Mouse (Mus musculus): ENCODE measurements at regions not wholly inside any gene's neighbourhood (a gene's known extent, or its start where the extent isn't known, plus 50 kb on each side); places are given as distances from the start of the nearest gene placed in this dataset.

DNA sequence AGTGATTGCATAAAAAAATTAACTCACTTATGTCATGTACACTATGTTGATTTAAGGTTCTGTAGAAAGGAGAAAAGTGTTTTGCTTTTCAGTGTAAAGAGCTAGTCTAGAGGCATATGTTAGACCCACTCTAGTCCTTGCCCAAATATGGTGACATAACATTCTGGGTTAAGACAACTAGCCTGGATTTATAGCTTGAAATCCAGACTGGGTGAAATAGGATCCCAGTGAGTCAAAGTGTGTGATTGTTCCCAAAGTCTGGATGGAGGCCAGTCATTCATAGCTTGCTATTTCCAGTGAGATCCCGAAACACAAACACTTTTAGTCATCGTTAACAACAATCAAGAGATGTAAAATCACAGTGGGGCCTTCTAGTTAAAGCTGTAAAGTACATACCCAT is 110.5 kb upstream of the Fn1 start:
- no peak for DNase-seq

DNA sequence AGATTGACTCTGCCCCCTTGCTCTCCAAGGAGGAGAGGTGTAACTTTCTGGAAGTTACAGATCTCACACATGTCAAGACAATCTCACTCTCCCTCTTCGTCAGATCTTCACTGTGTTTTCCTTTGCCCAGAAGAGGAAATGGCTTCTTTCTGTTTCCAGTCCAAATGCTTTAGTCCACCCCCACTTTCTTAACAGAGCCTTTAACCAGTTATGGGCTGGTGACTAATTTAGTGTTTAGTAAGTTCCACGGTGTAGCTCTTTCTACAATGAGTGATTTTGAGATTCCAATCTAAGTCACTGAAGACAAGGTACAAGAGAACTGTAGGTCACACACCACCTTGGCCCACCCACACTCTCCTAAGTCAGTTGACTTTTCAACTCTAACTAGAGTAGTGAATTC is 107.3 kb upstream of the Fn1 start:
- DNase-seq = no peak

DNA sequence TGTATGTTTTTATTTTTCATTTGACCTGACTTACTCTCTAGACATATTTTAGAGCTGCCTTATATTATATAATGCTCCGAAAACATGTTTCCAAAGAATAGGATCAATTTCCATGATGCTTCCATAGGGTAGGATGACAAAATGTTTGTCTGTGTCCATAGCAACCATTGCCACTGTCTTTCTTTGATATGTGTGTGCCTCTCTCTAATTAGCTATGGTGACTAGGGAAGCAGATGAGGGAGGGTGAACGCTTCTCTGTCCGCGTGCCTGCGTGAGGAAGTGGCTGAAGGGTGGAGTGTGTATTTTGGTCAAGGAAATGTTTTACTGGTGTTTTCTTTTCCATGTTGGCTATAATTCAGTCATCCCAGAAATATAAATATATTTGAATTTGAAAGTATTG is 104.2 kb upstream of the Fn1 start:
- no peak for DNase-seq

DNA sequence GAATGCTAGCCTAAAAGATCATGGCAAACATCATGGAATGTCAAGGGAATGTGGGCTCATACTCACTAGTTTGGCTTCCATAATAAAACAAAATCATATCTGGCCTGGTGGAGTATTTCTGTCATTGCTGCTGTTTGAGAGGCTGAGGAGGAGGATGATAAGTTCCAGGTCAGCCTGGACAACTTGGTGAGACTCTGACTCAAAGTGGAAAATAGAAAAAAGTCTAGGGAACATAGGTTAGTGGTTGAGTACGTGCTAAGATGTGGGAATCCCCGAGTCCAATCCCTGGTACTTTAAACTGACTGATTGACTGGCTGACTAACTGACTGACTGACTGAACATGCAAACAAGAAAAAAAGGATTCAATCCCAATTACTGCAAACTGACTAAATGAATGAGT is 103.2 kb upstream of the Fn1 start:
- no peak for DNase-seq

DNA sequence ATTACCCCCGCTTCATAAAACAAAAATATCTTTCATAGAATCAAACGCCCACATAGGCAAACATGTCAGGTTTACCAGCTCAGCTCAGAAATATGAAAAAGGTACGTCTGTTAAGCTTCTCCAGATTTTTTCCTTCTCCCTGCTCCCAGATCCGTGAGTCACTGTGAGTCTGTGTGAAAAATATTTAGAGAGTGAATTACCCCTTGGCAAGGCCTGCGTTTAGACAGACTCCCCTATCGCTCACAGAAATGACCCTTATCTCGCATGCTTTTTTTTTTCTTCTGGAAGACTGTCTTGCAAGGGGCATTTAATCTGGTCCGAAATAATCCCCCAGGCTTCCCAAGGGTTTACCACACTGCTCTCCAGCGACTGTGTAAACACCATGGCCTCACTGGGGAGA is 102.4 kb upstream of the Fn1 start:
- DNase-seq = no peak

DNA sequence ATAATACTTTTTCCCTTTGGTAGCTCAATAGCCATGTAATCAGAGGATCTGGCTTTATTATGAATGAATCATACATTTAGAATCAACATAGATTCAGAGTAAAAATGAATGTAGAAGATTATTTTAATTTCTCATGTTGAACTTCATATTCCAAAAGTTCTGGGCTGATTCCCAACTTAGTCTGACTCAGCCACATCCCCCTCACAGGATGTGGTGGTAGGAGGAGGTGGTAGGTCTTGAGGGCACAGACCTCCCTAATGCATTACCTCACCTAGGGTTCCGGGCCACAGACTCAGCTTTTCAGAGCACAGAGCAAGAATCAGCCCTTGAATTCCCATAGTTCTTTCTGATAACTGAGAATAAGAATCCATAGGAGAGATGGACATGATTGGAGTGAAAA is 99.4 kb upstream of the Fn1 start:
- DNase-seq = no peak

DNA sequence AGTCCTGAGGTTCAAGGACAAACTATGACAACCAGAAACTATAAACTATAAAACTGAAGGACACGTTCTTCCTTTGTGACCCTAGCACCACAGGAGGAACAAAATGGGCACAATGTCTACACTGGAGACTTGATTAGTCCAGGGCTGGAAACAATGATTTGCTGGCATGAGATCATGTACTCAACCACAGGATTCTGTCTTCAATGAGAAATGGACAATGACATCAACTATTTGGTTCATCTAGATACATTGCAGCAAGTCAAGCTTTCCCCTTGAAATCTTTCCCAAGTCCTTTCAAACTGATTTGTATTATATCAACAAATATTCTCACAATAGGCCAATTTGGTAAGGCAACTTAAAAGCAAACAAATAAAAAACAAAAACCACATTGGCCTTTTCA is 98.6 kb upstream of the Fn1 start:
- DNase-seq = no peak

DNA sequence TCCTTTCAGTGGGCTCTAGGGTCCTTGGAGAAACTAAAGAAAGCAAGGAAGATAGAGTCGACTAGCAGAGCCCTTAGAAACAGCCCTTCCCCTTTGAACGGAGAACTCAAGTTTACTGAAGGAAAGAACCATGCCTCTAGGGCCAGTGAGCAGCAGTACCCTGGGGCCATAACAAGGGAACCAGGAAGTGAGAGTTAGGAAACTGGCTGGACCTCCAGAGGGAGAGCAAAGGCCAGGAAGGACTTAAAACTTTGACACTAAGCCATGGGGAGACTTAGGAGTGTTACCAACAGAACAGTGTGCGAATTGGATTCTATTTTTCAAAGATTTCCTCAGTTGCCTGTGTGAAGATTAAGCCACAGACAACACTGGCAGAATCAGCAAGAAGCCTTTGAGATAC is 82.6 kb upstream of the Fn1 start:
- DNase-seq = no peak

DNA sequence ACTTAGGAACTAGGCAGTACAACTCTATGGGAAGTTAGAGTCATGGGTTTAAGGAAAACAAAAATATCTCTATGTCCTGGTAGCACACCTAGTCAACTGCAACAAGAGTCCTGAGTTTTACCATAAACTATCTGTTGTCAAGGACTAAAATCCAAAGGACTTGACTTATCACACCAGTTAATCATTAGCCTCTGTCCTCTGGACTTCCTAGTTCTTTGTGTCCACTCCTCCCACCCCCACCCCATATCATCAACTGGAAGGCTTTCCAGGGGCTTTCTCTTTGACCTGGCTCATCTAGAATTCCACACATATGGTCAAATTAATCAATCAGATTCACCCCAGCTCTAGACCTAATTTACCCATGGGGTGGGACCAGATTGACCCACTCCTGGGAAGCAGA is 78.6 kb upstream of the Fn1 start:
- no peak for DNase-seq

DNA sequence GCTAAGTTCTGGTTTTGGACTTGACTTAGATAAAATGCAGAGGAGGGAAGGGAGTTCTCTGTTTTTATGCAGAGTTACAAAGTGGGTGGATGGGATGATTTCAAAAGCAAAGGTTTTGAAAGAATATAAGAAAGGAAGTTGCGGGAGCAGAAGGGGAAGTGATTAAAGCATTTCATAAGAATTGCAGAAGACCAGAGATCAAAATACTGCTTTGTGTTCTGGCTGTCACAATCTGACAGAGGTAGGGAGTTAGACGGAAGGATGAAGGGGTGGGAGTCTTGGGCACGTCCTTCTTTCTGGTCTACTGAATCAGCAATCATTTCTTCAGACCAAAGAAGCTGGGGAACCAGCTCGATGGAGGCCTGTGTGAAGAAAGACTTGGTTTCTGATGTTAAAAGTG is 78.0 kb upstream of the Fn1 start:
- DNase-seq = no peak

DNA sequence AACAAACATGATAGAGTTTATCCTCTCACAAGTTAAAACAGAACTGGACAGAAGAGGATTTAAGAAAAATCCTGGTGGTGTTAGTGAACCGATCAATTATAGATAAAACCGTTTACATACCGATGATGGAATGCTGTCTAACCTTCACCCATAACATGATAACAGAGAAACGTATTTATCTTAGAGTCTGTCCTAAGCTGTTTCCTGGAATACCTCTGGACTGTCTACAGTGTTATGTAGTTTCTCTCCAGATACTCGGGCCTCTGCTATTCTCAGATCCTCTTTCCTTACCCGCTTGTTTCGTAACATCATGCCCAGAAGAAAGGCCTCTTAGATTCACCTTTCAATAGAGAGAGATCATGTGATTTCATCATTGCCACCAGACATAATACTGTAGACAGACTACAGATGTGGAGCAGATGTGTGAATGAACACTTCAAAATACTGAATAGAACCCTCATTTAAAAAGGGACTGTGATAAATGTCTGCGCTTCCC is 75.9 kb upstream of the Fn1 start:
- no peak for DNase-seq

DNA sequence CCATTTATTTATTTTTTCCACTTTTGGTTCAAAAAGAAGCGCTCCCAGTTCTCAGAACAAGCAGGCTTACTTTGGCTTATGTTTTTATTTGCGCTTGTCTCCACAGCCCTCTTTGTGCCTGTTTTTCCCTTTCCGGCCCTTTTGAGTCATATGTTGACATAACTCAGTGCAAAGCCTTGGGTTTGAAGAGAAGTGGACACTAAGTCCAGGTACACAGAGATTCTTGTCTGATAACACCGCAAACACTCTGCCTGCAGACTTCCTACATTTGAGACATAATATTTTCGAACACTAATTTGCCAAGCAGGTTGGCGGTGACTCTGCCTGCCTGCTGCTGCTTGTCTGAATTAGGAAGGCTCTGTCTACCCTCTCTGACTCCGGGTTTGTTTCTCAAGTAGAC is 70.8 kb upstream of the Fn1 start:
- DNase-seq = no peak

DNA sequence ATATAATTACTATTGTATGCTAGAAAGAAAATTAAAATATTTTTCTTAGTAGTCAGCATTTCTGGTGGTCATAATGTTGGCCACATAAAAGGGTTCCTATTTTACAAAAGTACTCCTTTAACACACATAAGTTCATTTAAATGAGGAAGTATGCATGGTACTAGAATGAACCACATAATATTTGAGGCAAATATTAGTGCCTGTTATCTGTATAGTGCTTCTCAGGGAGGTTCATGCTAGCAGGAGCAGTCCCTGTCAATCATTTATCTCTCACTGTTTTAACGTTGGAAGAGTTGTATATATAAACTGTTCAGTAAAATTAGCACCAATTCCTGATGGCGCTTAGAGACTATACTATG is 70.0 kb upstream of the Fn1 start:
- DNase-seq = no peak

DNA sequence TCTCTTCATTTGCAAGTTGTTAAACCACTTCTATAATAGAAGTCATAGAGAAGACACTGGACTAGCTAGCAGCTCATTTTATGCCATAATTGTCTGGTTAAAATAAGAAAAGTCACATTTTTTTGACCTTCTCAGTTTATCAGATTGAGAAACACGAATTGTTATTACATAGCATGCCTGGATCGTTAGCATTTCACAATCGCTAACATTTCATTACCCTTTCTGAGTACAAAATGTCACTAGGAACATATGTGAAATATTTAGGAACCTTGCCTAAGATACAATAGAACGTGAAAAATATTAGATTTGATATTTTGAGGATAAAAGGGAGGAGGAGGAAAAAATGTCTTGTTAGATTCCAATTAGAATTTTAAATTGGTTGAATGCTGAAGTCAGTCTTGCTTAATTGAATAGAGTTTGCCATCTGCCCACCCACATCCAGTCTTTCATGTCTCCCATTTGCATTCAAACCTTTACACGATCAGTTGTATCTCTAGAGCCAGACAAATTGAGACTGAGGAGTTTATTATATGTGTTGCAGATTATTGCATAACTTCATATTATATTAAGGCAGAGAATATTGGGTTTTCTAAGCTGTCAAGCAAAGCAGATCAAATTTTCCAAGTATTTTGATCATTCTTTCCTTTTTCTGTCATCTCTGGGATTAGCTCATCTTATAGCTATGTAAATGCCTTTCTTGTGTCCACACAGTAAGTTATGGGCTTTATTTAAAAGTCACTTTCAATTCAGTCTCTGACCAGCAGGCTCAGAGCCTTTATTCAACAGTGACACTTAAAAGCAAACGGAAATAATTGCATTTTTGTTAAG is 69.4 kb upstream of the Fn1 start:
- DNase-seq = no peak
